Mouse (Mus musculus) forebrain, postnatal 0 days (tissue): Measurements from ENCODE around the gene Ovca2. TPM values are rescaled to one million over a fixed set of nuclear protein-coding genes. Genes with fewer than 3 reads are reported as not detected.

Source experiments
- ATAC-seq: fragments of 200-750 bp; cut with Nextera tagmentation; 2 replicates; pipeline ENCODE4 v1.8.0; 2017; ENCODE audit warnings: mild to moderate bottlenecking, moderate library complexity
- DNase-seq: peaks from one replicate; pipeline ENCODE4 v3.0.0-alpha.2; 2015
- H3K27ac ChIP-seq: fragments of 300-500 bp; sonication (generic); 2 replicates; pipeline ENCODE4 v1.5.1; 2014; ENCODE audit warnings: low read depth, mild to moderate bottlenecking, antibody characterized with exemption, low read length, moderate library complexity, mixed read lengths
- H3K27me3 ChIP-seq: fragments of 300-500 bp; sonication (generic); 2 replicates; pipeline ENCODE4 v1.6.1; 2014; ENCODE audit warnings: mild to moderate bottlenecking, low read length, mixed read lengths; ENCODE audit not compliant: insufficient read depth
- H3K36me3 ChIP-seq: fragments of 300-500 bp; sonication (generic); 2 replicates; pipeline ENCODE4 v1.6.1; 2014; ENCODE audit warnings: mild to moderate bottlenecking, moderate library complexity; ENCODE audit not compliant: insufficient read depth
- H3K4me1 ChIP-seq: fragments of 300-500 bp; sonication (generic); 2 replicates; pipeline ENCODE4 v1.6.1; 2014; ENCODE audit warnings: antibody characterized with exemption; ENCODE audit not compliant: insufficient read depth
- H3K4me2 ChIP-seq: fragments of 300-500 bp; sonication (generic); 2 replicates; pipeline ENCODE4 v1.6.1; 2014; ENCODE audit warnings: low read depth, mild to moderate bottlenecking, moderate library complexity
- H3K4me3 ChIP-seq: fragments of 300-500 bp; sonication (generic); 2 replicates; pipeline ENCODE4 v1.5.1; 2014; ENCODE audit warnings: low read depth, low read length, mixed read lengths
- H3K9ac ChIP-seq: fragments of 300-500 bp; sonication (generic); 2 replicates; pipeline ENCODE4 v1.6.1; 2014; ENCODE audit warnings: mild to moderate bottlenecking
- H3K9me3 ChIP-seq: fragments of 300-500 bp; sonication (generic); 2 replicates; pipeline ENCODE4 v1.6.1; 2016; ENCODE audit warnings: low read length
- CTCF ChIP-seq: sonication (generic); IDR thresholded peaks from 2 replicates; pipeline ENCODE4 v1.5.1; 2016; ENCODE audit warnings: antibody characterized with exemption, control low read depth, low read depth
- WGBS: fragments of 180-500 bp; shearing (Covaris S2); extraction: QIAGEN DNeasy Blood & Tissue Kit; methylation state at CpG from one replicate; pipeline ENCODE4 v1.1.7; 2014; 5-methylcytosine and 5-hydroxymethylcytosine counted together
- microRNA counts: library from miRNA; unstranded; fragments of <30 nt; microRNA quantifications from one replicate; lab custom pipeline; 2015
- microRNA-seq, 2 experiments: library from miRNA; unstranded; fragments of <30 nt; microRNA quantifications; one replicate each; pipeline ENCODE4; 2016
- polyA plus RNA-seq: library from polyadenylated mRNA; unstranded; fragments of >200 nt; fragmentation: Nextera tagmentation; extraction: Ambion mirVana; gene quantifications from 2 replicates; pipeline ENCODE4 v1.2.1, GENCODE M21; 2015
- total RNA-seq: library from RNA; depleted of rRNA; stranded (reverse); fragments of >200 nt; gene quantifications from 2 replicates; pipeline ENCODE4 v1.2.3, GENCODE M21; 2014; rRNA removed

Gene Ovca2
- total and polyA plus RNA-seq, 2 experiments from 2014 or later = 11.5 to 19.6 TPM

GRCm38 (mm10) chr11:75126384-75126783, 52.3 kb downstream of the Ovca2 start:
- Histone ChIP-seq H3K9me3 (no peaks in the 10 kb centered on the region), H3K27ac (no peak overlapping the region), H3K4me3 (no peak overlapping the region), H3K4me1 (no peaks in the 10 kb centered on the region), H3K36me3 (no peaks in the 10 kb centered on the region), H3K4me2 (no peak overlapping the region), H3K9ac (no peak overlapping the region), H3K27me3 (no peaks in the 10 kb centered on the region)
- DNase-seq = no peak
- 82% methylated on average over 3 of the region's 3 CpGs for WGBS
- no peak for TF ChIP-seq CTCF
- ATAC-seq = no peak

MicroRNAs within 50 kb of the gene (microRNA counts, 519-probe panel; counts per million panel counts)
- microRNA mmu-miR-132 (lab: Ali Mortazavi, UCI) (6,013 counts per million, percentile 80 among the panel's probes with 10 or more counts), microRNA mmu-miR-212 (lab: Ali Mortazavi, UCI) (not detected)

Small RNA genes lying within 50 kb of the gene (microRNA-seq; reads per million reads assigned to microRNA genes)
- gene Mir132 (2,207 to 2,392 reads per million in 2 experiments), gene Mir212 (119 to 125 reads per million in 2 experiments)

Other genes with a start within 250 kb of the Ovca2 start
- gene Hic1, start 9.3 kb downstream of the Ovca2 start, total RNA-seq = 4.2 and 4.5 TPM in 2 replicates
- gene Hic1, start 9.3 kb downstream of the Ovca2 start, polyA plus RNA-seq = 1.7 TPM in 2 replicates
- 19.5 and 21.0 TPM in 2 replicates for gene Dph1, start 12.4 kb upstream of the Ovca2 start, total RNA-seq
- gene Dph1, start 12.4 kb upstream of the Ovca2 start, polyA plus RNA-seq = 12.7 and 13.8 TPM in 2 replicates
- gene Rtn4rl1, start 14.9 kb upstream of the Ovca2 start, total RNA-seq = 10.6 and 11.0 TPM in 2 replicates
- 11.9 and 15.6 TPM in 2 replicates for gene Rtn4rl1, start 14.9 kb upstream of the Ovca2 start, polyA plus RNA-seq
- gene Rpa1, start 169.5 kb upstream of the Ovca2 start, total RNA-seq = 41.6 and 58.5 TPM in 2 replicates
- 50.1 and 54.1 TPM in 2 replicates for gene Rpa1, start 169.5 kb upstream of the Ovca2 start, polyA plus RNA-seq
- 20.8 and 28.8 TPM in 2 replicates for gene Smyd4, start 169.6 kb upstream of the Ovca2 start, total RNA-seq
- gene Smyd4, start 169.6 kb upstream of the Ovca2 start, polyA plus RNA-seq = 13.9 and 21.5 TPM in 2 replicates
- 43.0 and 53.3 TPM in 2 replicates for gene Serpinf1, start 243.9 kb upstream of the Ovca2 start, total RNA-seq
- 44.6 and 57.7 TPM in 2 replicates for gene Serpinf1, start 243.9 kb upstream of the Ovca2 start, polyA plus RNA-seq